Mouse (Mus musculus) heart, embryonic 16.5 days (tissue): ENCODE results near the gene Agap1. TPM values are rescaled to one million over a fixed set of nuclear protein-coding genes. Genes with fewer than 3 reads are reported as not detected.

Experiments used
- ATAC-seq: fragments of 200-750 bp; cut with Nextera tagmentation; replicated peaks from 2 replicates; pipeline ENCODE4 v1.8.0; 2017; ENCODE audit warnings: moderate number of reproducible peaks; ENCODE audit not compliant: insufficient read depth, low FRiP score; ENCODE audit errors: extremely low read depth
- H3K27ac ChIP-seq: fragments of 300-500 bp; sonication (generic); 2 replicates; pipeline ENCODE4 v1.5.1; 2014; ENCODE audit warnings: mild to moderate bottlenecking, low read length, control low read depth, moderate library complexity
- H3K27me3 ChIP-seq: fragments of 300-500 bp; sonication (generic); 2 replicates; pipeline ENCODE4 v1.6.1; 2014; ENCODE audit warnings: low read length, mixed read lengths; ENCODE audit not compliant: control insufficient read depth, insufficient read depth
- H3K36me3 ChIP-seq: fragments of 300-500 bp; sonication (generic); 2 replicates; pipeline ENCODE4 v1.6.1; 2014; ENCODE audit not compliant: control insufficient read depth, insufficient read depth
- H3K4me1 ChIP-seq: fragments of 300-500 bp; sonication (generic); 2 replicates; pipeline ENCODE4 v1.6.1; 2014; ENCODE audit warnings: low read length, mixed read lengths; ENCODE audit not compliant: control insufficient read depth, insufficient read depth
- H3K4me2 ChIP-seq: fragments of 300-500 bp; sonication (generic); 2 replicates; pipeline ENCODE4 v1.6.1; 2014; ENCODE audit warnings: low read depth, mild to moderate bottlenecking, control low read depth, low read length
- H3K4me3 ChIP-seq: fragments of 300-500 bp; sonication (generic); 2 replicates; pipeline ENCODE4 v1.5.1; 2014; ENCODE audit warnings: mild to moderate bottlenecking, control low read depth, low read length
- H3K9ac ChIP-seq: fragments of 300-500 bp; sonication (generic); 2 replicates; pipeline ENCODE4 v1.6.1; 2014; ENCODE audit warnings: low read length, control low read depth
- H3K9me3 ChIP-seq: fragments of 300-500 bp; sonication (generic); replicated peaks from 2 replicates; pipeline ENCODE4 v1.6.1; 2016; ENCODE audit warnings: low read length; ENCODE audit not compliant: control insufficient read depth
- WGBS: fragments of 180-500 bp; shearing (Covaris S2); extraction: QIAGEN DNeasy Blood & Tissue Kit; methylation state at CpG from one replicate; pipeline ENCODE4 v1.1.7; 2014; 5-methylcytosine and 5-hydroxymethylcytosine counted together
- polyA plus RNA-seq: library from polyadenylated mRNA; unstranded; fragments of >200 nt; fragmentation: Nextera tagmentation; extraction: Ambion mirVana; gene quantifications from 2 replicates; pipeline ENCODE4 v1.2.1, GENCODE M21; 2015

Agap1 gene
- polyA plus RNA-seq, 1 experiment from 2014 or later, result 6.2 TPM

GRCm38 (mm10) chr1:89812816-89813215 is 358.2 kb downstream of the Agap1 start:
- no peak overlapping the region for H3K9ac ChIP-seq

GRCm38 (mm10) chr1:89816487-89817206 is 362.0 kb downstream of the Agap1 start:
- H3K4me1 ChIP-seq, result no peaks in the 10 kb centered on the region
- no peak overlapping the region for H3K27ac ChIP-seq
- H3K4me3 ChIP-seq, result no peak overlapping the region
- H3K4me2 ChIP-seq, result no peak overlapping the region
- ATAC-seq, result no peak
- H3K27me3 ChIP-seq, result no peaks in the 10 kb centered on the region
- no peak overlapping the region for H3K9ac ChIP-seq
- 76% methylated on average over 14 of the region's 14 CpGs for WGBS
- H3K36me3 ChIP-seq, result no peaks in the 10 kb centered on the region
- no peaks in the 10 kb centered on the region for H3K9me3 ChIP-seq

More at GRCm38 (mm10) chr1:89812816-89813215, 358.2 kb downstream of the Agap1 start:
- Histone ChIP-seq H3K27ac (no peak overlapping the region), H3K27me3 (no peaks in the 10 kb centered on the region), H3K4me1 (no peaks in the 10 kb centered on the region), H3K4me2 (no peak overlapping the region), H3K4me3 (no peak overlapping the region), H3K9me3 (no peaks in the 10 kb centered on the region), H3K36me3 (no peaks in the 10 kb centered on the region)
- ATAC-seq, result no peak
- whole genome bisulfite sequencing, result 88% methylated on average over 8 of the region's 8 CpGs

- ATAC-seq, result no peak
- no peak overlapping the region for H3K4me3 ChIP-seq
- no peak overlapping the region for H3K9ac ChIP-seq
- H3K4me2 ChIP-seq, result no peak overlapping the region
- H3K27ac ChIP-seq, result no peak overlapping the region
- H3K36me3 ChIP-seq, result no peaks in the 10 kb centered on the region
- H3K4me1 ChIP-seq, result no peaks in the 10 kb centered on the region
- 80% methylated on average over 4 of the region's 4 CpGs for WGBS
- H3K27me3 ChIP-seq, result no peaks in the 10 kb centered on the region
- H3K9me3 ChIP-seq, result no peaks in the 10 kb centered on the region
These were observed 367.2 kb downstream of the Agap1 start for GRCm38 (mm10) chr1:89821822-89822221.

- H3K36me3 ChIP-seq, result no peaks in the 10 kb centered on the region
- H3K4me3 ChIP-seq, result no peak overlapping the region
- no peak overlapping the region for H3K27ac ChIP-seq
- no peaks in the 10 kb centered on the region for H3K4me1 ChIP-seq
- H3K27me3 ChIP-seq, result no peaks in the 10 kb centered on the region
- no peaks in the 10 kb centered on the region for H3K9me3 ChIP-seq
- no peak overlapping the region for H3K4me2 ChIP-seq
- H3K9ac ChIP-seq, result no peak overlapping the region
- no peak for ATAC-seq
- 84% methylated on average over 3 of the region's 3 CpGs for WGBS
These were observed 367.8 kb downstream of the Agap1 start for GRCm38 (mm10) chr1:89822431-89822830.

GRCm38 (mm10) chr1:89823036-89823435 is 368.4 kb downstream of the Agap1 start:
- Histone ChIP-seq H3K27ac (no peak overlapping the region), H3K36me3 (no peaks in the 10 kb centered on the region), H3K4me3 (no peak overlapping the region), H3K27me3 (no peaks in the 10 kb centered on the region), H3K4me1 (no peaks in the 10 kb centered on the region), H3K4me2 (no peak overlapping the region), H3K9me3 (no peaks in the 10 kb centered on the region), H3K9ac (no peak overlapping the region)
- no peak for ATAC-seq
- 84% methylated on average over 7 of the region's 7 CpGs for WGBS

GRCm38 (mm10) chr1:89827051-89827450 is 372.4 kb downstream of the Agap1 start:
- no peak overlapping the region for H3K4me2 ChIP-seq
- H3K9me3 ChIP-seq, result no peaks in the 10 kb centered on the region
- H3K9ac ChIP-seq, result no peak overlapping the region
- 76% methylated on average over 3 of the region's 3 CpGs for WGBS
- H3K27me3 ChIP-seq, result no peaks in the 10 kb centered on the region
- H3K27ac ChIP-seq, result no peak overlapping the region
- H3K4me1 ChIP-seq, result no peaks in the 10 kb centered on the region
- H3K4me3 ChIP-seq, result no peak overlapping the region
- no peaks in the 10 kb centered on the region for H3K36me3 ChIP-seq
- no peak for ATAC-seq

GRCm38 (mm10) chr1:89831095-89831494 is 376.5 kb downstream of the Agap1 start:
- H3K9ac ChIP-seq, result no peak overlapping the region
- no peak overlapping the region for H3K27ac ChIP-seq
- no peaks in the 10 kb centered on the region for H3K4me1 ChIP-seq
- H3K36me3 ChIP-seq, result no peaks in the 10 kb centered on the region
- H3K4me3 ChIP-seq, result no peak overlapping the region
- no peaks in the 10 kb centered on the region for H3K27me3 ChIP-seq
- 87% methylated on average over 1 of the region's 1 CpGs for WGBS
- ATAC-seq, result no peak
- no peak overlapping the region for H3K4me2 ChIP-seq
- H3K9me3 ChIP-seq, result no peaks in the 10 kb centered on the region

GRCm38 (mm10) chr1:89844064-89844463 is 389.5 kb downstream of the Agap1 start:
- Histone ChIP-seq H3K4me1 (no peaks in the 10 kb centered on the region), H3K4me3 (no peak overlapping the region), H3K27me3 (no peaks in the 10 kb centered on the region), H3K4me2 (no peak overlapping the region), H3K9ac (no peak overlapping the region), H3K27ac (no peak overlapping the region), H3K9me3 (no peaks in the 10 kb centered on the region), H3K36me3 (peaks cover 4% of the 10 kb centered on the region; the same call in 1 of the 2 replicates)
- WGBS, result 78% methylated on average over 9 of the region's 9 CpGs
- ATAC-seq, result no peak

- no peak overlapping the region for H3K27ac ChIP-seq
- H3K4me1 ChIP-seq, result no peaks in the 10 kb centered on the region
- no peaks in the 10 kb centered on the region for H3K27me3 ChIP-seq
- no peak overlapping the region for H3K4me3 ChIP-seq
- ATAC-seq, result no peak
- H3K4me2 ChIP-seq, result no peak overlapping the region
- no peak overlapping the region for H3K9ac ChIP-seq
- H3K9me3 ChIP-seq, result no peaks in the 10 kb centered on the region
- WGBS, result 75% methylated on average over 4 of the region's 4 CpGs
- peaks cover 4% of the 10 kb centered on the region; the same call in 1 of the 2 replicates for H3K36me3 ChIP-seq
These were observed 390.9 kb downstream of the Agap1 start for GRCm38 (mm10) chr1:89845487-89845886.
